ENCODE assay signal across 12 mouse cellular contexts in the genomic region with DNA sequence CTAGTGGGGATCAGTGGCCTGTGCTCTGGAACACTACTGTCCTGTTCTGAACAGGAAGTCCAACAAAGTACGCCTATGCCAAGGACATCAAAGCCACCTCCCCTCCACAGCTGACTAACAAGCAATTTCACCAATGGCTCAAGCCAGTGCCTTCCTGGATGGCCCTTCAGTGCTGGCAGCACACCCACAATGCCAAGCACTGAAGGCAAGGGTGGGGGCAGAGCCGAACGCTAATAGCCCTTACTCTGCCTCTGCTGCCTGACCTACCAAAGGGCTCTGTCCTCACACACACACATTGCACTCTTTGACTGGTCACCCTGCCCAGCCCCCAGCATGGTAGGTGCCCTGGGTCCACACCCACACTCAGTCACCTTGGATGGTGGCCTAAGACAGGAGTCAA.
"Had no signal": no experiment of that assay in that cellular context is flagged by ENCODE, and none has a peak within 500 bp of the region (broad histone marks: within the 10 kb centered on the region; RNA-seq: fewer than 3 reads in every experiment).

No protein-coding gene starts in this region.

- ATAC-seq: intestine, embryonic 15.5 days had no signal

- H3K9ac ChIP-seq: intestine, embryonic 15.5 days; kidney, embryonic 15.5 days; limb, embryonic 12.5 days; liver, embryonic 15.5 days; lung, embryonic 15.5 days; neural tube, embryonic 12.5 days had no signal

- H3K9me3 ChIP-seq: intestine, embryonic 15.5 days; kidney, embryonic 15.5 days; limb, embryonic 12.5 days; liver, embryonic 15.5 days; lung, embryonic 15.5 days; neural tube, embryonic 12.5 days had no signal

- H3K27ac ChIP-seq: intestine, embryonic 15.5 days; kidney, embryonic 15.5 days; limb, embryonic 12.5 days; liver, embryonic 15.5 days; lung, embryonic 15.5 days; neural tube, embryonic 12.5 days had no signal

- DNase-seq: kidney, adult 2 months; kidney, postnatal 14 days; midbrain, embryonic 14.5 days; thymus, adult 18-20 months; thymus, postnatal 25 days had no signal

- H3K27me3 ChIP-seq: intestine, embryonic 15.5 days; kidney, embryonic 15.5 days; limb, embryonic 12.5 days; liver, embryonic 15.5 days; lung, embryonic 15.5 days; neural tube, embryonic 12.5 days had no signal

- H3K4me3 ChIP-seq: intestine, embryonic 15.5 days; kidney, embryonic 15.5 days; limb, embryonic 12.5 days; liver, embryonic 15.5 days; lung, embryonic 15.5 days; neural tube, embryonic 12.5 days had no signal

- H3K4me1 ChIP-seq: limb, embryonic 12.5 days had no signal

- H3K4me2 ChIP-seq: intestine, embryonic 15.5 days; kidney, embryonic 15.5 days; limb, embryonic 12.5 days; liver, embryonic 11.5 days; liver, embryonic 15.5 days; lung, embryonic 15.5 days; neural tube, embryonic 12.5 days had no signal
